Mouse (Mus musculus) embryo, embryonic 11.5 days (tissue): Measurements from ENCODE around the gene Gm47841.

Experiments
- DNase-seq: peaks from one replicate; pipeline ENCODE4 v3.0.0-alpha.2; 2012; ENCODE audit warnings: low read depth, low spot score

The Gm47841 gene

DNA sequence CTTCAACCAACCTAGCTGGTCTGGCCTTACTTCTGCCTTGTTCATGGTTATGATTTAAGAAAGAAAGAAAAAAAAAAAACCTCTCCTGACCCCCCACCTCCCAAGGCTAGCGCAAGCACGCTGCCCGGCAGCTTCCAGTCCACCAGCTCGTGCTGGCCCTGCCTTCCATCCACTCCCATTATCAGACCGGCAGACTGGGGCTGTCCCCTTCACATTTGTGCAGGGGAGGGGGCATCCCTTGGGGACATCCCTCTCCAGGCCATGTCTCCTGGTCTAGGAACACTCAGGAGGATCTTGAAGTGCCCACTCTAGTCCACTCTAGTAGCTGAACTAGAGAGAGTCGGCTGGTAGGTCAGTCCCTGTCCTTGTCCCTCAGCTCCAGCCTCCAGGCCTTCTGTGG lies 2.7 kb downstream of the Gm47841 start:
- DNase-seq: no peak

DNA sequence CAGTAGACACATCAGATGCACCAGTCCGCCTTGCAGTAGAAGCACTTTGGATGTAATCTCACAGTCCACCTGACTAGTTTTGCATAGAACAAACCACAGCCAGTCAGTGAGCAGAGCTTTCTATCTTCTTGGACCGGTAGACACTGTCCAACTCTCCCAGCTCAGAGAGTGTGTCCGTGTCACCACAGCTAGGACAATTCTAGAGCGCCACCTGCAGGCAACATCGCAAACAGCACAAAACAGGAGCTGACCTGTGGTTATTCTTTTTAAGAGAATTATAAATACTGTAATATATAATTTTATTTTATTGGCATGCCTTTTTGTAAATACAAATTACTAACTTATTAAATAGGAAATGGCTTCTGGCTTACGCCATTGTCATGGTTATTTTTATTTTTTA lies 4.6 kb downstream of the Gm47841 start:
- DNase-seq: no peak

DNA sequence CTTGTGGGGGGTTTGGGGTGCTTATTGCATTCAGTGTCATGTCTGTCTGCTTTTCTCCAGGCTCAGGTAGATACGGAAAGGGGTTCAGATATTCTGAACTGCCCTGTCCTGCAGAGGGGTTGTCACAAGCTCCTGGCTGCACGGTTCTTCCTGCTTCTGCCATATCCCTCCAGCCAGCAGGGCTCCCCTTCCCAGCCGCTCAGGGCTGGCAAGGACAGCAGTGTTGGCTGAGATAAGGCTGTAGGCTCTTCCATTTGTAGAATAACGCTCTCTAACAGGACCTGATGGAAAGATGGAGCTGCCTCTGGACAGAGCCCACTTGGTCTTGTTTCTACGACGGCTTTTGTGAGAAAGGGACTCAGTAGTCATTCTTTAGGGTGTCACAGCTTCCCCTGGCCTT lies 5.2 kb downstream of the Gm47841 start:
- no peak for DNase-seq

DNA sequence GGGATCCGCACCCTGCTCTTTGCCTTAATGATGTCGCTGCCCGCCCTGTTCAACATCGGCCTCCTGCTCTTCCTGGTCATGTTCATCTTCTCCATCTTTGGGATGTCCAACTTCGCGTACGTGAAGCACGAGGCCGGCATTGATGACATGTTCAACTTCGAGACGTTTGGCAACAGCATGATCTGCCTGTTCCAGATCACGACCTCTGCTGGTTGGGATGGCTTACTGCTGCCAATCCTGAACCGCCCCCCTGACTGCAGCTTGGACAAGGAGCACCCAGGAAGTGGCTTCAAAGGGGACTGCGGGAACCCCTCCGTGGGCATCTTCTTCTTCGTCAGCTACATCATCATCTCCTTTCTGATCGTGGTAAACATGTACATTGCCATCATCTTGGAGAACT lies 7.5 kb downstream of the Gm47841 start:
- DNase-seq: no peak

DNA sequence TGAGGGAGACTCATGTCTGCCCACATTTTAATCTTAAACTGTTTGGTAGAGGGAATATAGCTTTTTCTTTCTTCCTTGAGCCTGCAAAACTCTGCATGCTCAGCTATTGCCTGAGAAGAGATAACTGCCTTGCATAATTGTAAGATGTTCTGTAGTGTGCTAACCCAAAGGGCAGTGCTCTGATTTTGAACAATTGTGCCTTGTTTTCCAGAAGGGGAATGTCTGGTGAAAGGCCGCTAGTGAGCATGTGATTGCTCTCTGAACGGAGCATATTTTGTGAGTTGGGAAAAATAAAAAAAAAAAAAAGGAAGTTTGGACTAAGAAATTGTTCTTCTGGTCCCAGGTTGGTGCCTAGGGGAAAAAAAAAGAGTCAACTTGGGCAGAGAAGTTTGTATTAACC lies 18.2 kb downstream of the Gm47841 start:
- DNase-seq: no peak

DNA sequence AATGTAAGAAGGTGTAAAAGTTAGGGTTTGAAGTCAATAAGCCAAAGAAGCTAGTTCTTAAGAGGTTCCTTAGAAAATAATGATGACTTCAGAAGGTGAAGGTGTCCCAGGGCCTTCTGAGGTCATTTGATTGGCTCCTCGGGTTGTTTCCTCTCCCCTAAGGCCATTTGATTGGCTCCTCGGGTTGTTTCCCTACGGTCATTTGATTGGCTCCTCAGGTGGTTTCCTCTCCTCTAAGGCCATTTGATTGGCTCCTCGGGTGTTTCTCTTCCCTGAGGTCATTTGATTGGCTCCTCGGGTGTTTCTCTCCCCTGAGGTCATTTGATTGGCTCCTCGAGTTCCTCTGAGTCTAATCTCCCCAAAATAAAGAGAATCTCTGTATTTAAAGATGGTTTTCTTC lies 35.8 kb downstream of the Gm47841 start:
- DNase-seq: no peak

DNA sequence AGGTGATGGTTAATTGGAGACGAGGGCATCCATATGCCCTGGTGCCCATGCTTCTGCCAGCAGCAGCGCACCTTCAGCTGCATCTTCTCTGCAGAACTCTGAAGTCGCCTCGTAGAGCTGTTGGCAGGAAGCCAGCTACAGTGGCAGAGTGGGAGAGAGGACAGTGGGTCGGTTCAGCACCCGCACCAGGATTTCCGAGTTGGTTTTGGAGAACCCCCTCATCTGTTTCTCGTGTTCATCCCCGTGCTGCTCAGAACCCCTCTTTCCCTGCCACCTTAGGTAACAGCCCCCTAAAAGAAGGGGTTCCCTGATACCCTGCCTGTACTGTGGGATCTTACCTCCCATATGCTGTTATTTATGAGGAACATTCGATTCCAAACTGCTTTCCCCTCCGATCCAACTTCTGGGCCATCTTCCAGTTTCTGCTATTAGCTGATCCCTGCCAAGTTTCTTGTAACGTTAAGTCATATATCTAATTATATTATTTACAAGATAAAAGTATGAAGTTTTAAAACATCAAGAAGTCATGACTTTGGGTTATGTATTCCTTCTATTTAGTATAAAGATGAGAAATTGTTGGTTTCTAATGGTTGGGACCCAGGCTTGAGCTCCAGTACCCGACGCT lies 38.7 kb downstream of the Gm47841 start:
- DNase-seq: no peak

DNA sequence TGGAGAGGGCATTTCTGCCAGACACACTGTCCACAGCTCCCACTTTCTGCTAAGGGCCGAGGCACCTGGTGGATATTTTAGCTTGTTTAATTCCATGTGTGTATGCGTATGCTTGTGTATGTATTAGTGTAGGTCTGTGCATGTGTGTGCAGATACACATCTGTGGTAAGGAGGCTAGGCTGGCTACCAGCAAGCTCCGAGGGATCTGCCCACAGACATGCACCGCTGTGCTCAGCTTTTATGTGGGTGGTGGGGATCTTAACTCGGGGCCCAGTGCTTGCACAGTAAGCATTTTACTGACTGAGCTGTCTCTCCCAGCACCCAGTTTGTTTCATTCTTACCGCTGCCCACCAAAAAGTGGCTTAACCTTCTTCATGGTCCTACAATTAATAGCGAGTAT lies 40.0 kb downstream of the Gm47841 start:
- no peak for DNase-seq

DNA sequence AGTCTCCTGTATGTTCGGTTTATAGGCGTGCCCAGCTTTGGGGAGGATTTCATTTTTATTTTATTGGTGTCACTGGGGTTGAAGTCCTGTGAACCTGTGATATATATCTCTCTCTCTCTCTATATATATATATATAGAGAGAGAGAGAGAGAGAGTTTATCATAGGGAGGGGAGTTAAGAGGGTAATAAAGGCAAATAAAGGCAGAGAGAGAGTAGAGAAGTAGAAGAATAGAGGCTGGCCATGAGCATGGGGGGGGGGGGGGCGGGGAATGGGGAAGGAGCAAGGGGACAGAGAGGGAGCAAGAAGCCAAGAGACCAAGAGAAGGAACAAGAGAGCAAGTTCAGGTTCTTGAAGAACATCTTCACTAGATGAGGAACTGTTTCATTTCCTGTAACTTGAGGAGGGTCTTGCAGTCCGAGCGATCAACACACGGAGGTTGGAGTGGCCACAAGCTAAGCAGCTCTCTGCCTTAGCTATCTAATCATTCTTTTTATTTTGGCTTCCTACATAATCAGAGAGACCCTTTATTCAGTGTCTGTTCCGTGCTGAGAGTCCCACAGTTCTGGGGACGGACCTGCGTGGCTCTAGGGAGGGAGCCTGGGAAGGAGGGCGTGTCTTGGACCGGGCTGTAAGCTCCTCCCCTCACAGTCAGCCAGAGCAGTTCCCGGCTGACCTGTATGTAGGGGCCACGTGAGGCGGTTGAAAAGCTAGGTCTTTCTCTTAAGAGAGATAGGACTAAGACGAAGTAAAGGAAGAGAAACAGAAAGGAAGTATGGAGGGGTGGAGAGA lies 40.8 kb downstream of the Gm47841 start:
- DNase-seq: peak; percentile 36

DNA sequence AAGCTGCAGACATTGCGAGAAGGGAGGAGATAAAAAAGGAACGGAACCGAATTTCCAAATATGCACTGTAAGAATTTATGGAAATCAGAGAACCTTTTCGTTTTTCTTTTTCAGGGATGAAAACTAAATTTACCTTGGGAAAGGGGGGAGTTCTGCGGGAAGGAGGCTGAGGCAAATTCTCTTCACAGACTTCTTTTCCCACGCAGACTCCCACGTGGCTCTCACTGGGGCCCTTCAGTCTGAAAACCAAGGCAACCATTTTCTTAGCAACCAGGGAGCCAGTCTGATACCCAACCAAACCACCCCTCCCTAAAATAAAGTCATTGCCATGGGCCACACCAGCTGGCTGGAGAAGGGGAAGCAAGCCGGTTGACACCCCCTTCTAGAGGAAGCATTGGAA lies 41.5 kb downstream of the Gm47841 start:
- no peak for DNase-seq

DNA sequence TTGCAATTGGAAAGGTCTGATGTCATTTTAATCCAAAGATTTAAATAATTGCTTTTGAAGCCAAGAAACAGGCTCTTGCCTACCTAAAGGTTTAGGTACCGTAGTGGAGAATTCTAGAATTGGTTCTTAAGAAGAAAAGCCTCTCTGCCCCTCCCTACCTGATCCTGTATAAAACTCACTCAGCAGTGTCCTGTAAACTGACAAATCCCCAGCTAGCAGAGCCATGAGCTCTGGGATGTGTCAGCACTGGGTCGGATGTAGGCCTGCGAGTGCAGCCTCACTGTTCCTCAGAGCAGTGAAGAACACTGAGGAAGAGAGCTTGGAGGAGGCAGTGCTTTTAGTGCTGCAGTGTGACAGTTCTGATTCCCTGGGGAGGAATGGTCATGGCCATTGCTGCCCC lies 42.7 kb downstream of the Gm47841 start:
- no peak for DNase-seq

DNA sequence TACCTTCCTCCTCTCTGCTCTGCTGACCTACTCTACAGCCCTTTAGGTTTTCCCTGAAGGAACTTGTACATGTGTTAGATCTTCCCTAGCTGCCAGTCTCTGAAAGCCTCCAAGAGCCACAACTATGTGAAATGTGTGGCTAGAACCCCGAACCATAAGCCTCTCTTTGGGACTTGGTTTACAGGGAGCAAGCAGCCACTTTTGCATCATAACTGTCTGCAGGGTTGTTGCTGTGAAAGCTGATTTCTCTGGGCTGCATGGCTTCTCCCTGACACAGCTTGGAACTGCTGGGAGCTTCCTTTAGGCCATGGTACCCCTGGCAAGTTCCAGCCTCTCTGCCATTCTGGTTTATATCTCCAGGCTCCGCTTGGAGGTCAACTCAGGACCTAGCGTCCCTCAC lies 44.7 kb downstream of the Gm47841 start:
- no peak for DNase-seq

DNA sequence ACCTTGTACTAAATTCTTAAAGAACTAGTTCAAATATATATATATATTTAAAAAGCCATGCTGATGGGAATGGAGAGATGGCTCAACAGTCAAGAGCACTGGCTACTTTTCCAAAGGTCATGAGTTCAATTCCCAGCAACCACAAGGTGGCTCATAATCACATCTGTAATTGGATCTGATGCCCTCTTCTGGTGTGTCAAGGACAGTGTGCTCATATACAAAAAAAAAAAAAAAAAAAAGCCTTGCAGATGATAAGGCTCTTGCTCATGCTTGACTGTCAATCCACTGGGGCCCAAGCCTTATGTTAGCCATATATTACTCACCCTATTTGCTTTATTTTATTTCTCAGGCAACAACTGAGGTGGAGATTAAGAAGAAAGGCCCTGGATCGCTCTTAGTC lies 45.5 kb downstream of the Gm47841 start:
- DNase-seq: no peak

DNA sequence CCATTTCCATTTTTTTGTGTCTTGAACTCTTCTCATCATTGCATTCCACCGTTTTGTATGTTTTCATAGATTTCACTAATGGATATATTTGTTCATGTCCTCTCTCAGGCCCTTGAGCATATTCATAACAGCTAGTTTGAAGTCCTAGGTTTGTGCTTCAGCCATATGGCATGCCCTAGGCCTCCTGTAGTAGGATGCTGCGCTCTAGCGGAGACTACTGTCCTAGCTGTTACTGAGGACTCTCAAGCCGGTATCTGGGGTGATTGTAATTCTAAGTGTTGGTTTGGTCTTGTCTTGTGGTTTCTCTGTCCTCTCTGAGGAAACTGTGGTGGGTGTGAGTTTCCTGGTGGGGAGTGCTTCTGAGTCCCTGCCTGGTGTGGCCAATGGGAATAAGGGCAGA lies 50.1 kb downstream of the Gm47841 start:
- DNase-seq: no peak
